Mouse (Mus musculus) lung, adult 2 months (tissue): Measurements from ENCODE around the gene Rora. TPM values are rescaled to one million over a fixed set of nuclear protein-coding genes. Genes with fewer than 3 reads are reported as not detected.

Experiments
- DNase-seq: peaks from one replicate; pipeline ENCODE4 v3.0.0; 2022
- H3K4me1 ChIP-seq: fragments of 200-500 bp; 2 replicates; pipeline ENCODE4 v1.6.1; 2011; ENCODE audit warnings: low read length; ENCODE audit not compliant: control insufficient read depth, insufficient read depth
- H3K4me3 ChIP-seq: fragments of 200-500 bp; replicated peaks from 2 replicates; pipeline ENCODE3; 2011; ENCODE audit warnings: low read depth, mild to moderate bottlenecking, control low read depth, low read length; ENCODE audit errors: extremely low read depth
- CTCF ChIP-seq: fragments of 200-500 bp; IDR thresholded peaks from 2 replicates; pipeline ENCODE4 v1.5.1; 2011; ENCODE audit warnings: mild to moderate bottlenecking, low read length, control low read depth; ENCODE audit not compliant: insufficient read depth
- POLR2A ChIP-seq: fragments of 200-500 bp; IDR thresholded peaks from 2 replicates; pipeline ENCODE4 v1.6.1; 2011; ENCODE audit warnings: low read depth, mild to moderate bottlenecking, control low read depth, low read length, borderline replicate concordance; ENCODE audit errors: extremely low read depth
- WGBS: fragments of 180-500 bp; shearing (Covaris S2); methylation state at CpG from one replicate; pipeline ENCODE4 v1.1.7; 2018; 5-methylcytosine and 5-hydroxymethylcytosine counted together
- polyA plus RNA-seq: library from polyadenylated mRNA; depleted of rRNA; stranded (reverse); fragments of >200 nt; gene quantifications from 2 replicates; pipeline ENCODE4 v1.2.3, GENCODE M21; 2012

The Rora gene
- polyA plus RNA-seq, 1 experiment, result 17.8 TPM

DNA sequence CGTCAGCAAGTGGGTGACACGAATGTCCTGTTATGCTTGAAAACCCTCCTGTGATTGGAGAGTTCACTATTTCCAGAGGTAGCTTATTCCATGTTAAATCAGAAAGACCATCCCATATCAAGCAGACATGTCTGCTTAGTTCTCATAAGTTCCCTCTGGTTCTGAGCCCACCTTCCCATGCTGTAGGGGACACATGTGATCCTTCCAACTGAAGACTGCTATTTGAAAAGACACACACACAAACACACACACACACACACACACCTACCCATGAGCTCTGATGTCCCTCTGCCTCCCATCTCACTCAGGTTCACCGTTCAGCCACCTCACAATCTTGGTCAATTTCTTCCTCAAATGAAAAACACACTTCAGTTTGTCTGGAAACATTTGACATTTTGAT is 642.2 kb downstream of the Rora start:
- H3K4me3 ChIP-seq, result no peak overlapping the region
- whole genome bisulfite sequencing, result 80% methylated on average over 3 of the region's 3 CpGs
- no peak for DNase-seq
- TF ChIP-seq POLR2A (no peak), CTCF (no peak)
- peaks cover 16% of the 10 kb centered on the region for H3K4me1 ChIP-seq

- no peak for TF ChIP-seq POLR2A
- peak; percentile 33; the same call in 1 of the 2 replicates for TF ChIP-seq CTCF
- no peak overlapping the region for H3K4me3 ChIP-seq
- peaks cover 15% of the 10 kb centered on the region for H3K4me1 ChIP-seq
- no peak for DNase-seq
- WGBS, result 11% methylated on average over 2 of the region's 2 CpGs
Measured at GRCm38 (mm10) chr9:69296418-69296817, 642.8 kb downstream of the Rora start.

DNA sequence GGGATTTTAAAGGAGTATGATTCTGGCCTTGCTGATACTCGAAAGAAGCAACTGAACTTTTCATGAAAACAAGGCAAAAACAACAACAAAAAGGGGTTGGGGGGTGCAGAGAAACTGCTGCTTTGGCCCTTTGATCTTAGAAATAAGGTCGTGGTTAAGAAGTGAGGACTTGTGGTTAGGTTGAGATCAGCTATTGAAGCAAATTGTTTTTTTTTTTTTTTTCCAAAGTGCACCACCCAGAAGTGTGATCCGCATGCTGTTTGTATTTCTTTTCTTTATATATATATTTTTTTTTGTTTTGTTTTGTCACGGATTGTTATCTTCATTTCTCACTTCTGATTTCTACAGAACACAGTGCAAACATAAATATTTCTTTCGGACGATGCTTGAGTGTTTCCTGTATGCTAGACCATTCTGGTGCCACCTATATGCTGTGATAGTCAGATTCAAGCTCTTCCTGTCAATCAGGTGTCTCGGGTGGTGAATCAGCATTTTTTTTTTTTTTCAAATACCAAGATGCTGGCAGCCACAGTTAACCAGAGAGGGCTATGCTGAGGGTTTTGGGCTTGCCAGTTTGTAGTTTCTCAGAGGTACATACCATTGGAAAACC is 644.3 kb downstream of the Rora start:
- TF ChIP-seq CTCF (no peak), POLR2A (no peak)
- WGBS, result 63% methylated on average over 7 of the region's 7 CpGs

DNA sequence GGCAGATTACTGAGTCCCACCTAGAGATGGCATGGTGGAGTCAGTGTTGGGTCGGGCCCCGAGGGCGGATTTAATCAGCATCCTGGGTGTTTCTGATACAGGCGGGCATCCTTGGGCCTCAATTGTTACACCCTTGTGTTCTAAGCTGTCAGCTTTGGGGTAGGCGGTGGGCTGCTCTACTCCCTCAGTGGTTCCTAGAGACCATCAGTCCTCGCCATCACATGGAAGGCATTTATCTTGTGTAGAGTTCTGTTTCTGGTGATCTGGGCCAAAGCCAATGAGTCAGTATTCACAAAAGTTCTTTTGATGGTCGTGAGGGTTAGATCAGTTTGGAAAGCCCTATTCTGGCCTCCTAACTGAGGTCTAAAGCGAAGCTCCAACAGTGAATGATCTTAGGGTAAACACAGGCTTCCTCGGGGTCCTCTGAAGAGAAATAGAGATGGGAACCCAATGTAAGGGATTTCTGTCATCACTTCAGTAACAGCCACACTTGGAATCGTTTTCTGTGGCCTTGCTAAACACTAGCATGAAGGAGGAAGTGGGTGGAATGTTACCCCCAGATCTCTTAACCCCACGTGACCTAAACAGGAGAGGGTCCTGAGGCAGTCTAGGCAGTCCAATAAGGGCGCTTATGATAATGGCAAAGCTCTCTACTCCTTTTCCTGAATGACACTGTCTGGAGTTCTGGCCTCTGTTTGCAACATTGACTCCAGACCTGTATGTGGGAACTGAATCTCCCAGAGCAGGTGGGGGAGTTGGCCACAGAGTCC is 645.2 kb downstream of the Rora start:
- Histone ChIP-seq H3K4me3 (no peak overlapping the region), H3K4me1 (peaks cover 15% of the 10 kb centered on the region)
- no peak for TF ChIP-seq POLR2A
- TF ChIP-seq CTCF, result no peak
- WGBS, result 66% methylated on average over 12 of the region's 12 CpGs
- no peak for DNase-seq

More for the DNA sequence above, 644.3 kb downstream of the Rora start:
- DNase-seq, result no peak
- Histone ChIP-seq H3K4me1 (peaks cover 15% of the 10 kb centered on the region), H3K4me3 (no peak overlapping the region)

GRCm38 (mm10) chr9:69299484-69299883 is 645.9 kb downstream of the Rora start:
- no peak for TF ChIP-seq POLR2A
- TF ChIP-seq CTCF, result no peak
- H3K4me3 ChIP-seq, result no peak overlapping the region
- peaks cover 17% of the 10 kb centered on the region for H3K4me1 ChIP-seq
- 65% methylated on average over 2 of the region's 2 CpGs for WGBS
- no peak for DNase-seq

DNA sequence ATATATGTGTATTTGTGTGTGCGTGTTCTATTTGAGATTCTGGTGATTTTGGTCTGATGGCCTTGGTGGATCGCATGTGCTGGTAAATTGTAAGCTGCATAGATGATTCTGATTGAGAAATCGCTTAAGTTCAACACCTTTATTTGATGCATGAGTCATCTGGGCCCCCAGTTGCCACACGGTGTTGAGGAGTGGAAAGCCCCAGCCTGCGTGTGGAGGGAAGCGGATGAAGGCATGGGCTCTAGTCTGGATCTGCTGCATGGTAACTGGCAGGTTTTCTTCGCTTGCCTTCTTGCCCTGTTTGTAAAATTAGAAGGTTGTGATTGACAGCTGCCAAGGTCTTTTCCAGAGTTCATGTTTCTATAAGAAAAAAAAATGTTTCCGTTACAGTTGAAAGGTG is 646.7 kb downstream of the Rora start:
- no peak for TF ChIP-seq POLR2A
- no peak for TF ChIP-seq CTCF
- H3K4me1 ChIP-seq, result peaks cover 19% of the 10 kb centered on the region
- WGBS, result 84% methylated on average over 8 of the region's 8 CpGs
- no peak for DNase-seq
- H3K4me3 ChIP-seq, result no peak overlapping the region

GRCm38 (mm10) chr9:69301445-69301844 is 647.9 kb downstream of the Rora start:
- DNase-seq, result no peak
- 19% methylated on average over 9 of the region's 9 CpGs for WGBS
- Histone ChIP-seq H3K4me3 (peak overlapping the region; percentile 2), H3K4me1 (peaks cover 22% of the 10 kb centered on the region)
- TF ChIP-seq CTCF, result no peak
- no peak for TF ChIP-seq POLR2A

DNA sequence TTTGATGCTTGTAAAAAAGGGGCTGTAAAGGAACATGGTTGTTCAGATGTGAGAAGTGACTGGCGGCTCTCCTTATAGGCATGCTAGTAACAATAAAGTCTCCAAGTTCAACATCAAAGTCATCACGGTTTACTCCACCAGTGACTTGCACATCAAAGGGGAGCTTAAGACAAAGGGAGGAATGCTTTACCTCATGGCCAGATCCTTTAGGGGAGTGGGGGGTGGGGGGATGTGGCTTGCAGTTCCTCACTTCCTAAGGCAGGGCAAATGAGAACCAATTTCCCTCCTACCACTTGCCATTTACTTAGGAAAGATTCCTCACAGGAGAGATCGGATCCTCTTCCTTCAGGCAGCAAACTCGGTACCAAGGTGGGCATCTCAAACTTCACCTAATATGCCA is 648.4 kb downstream of the Rora start:
- TF ChIP-seq POLR2A (no peak), CTCF (no peak)
- Histone ChIP-seq H3K4me3 (no peak overlapping the region), H3K4me1 (peaks cover 25% of the 10 kb centered on the region)
- no peak for DNase-seq
- 50% methylated on average over 4 of the region's 4 CpGs for WGBS

GRCm38 (mm10) chr9:69302846-69303245 is 649.3 kb downstream of the Rora start:
- WGBS, result 66% methylated on average over 5 of the region's 5 CpGs
- no peak overlapping the region for H3K4me3 ChIP-seq
- TF ChIP-seq POLR2A, result no peak
- no peak for TF ChIP-seq CTCF
- H3K4me1 ChIP-seq, result peaks cover 26% of the 10 kb centered on the region
- no peak for DNase-seq
